Mouse (Mus musculus) heart, adult 2 months (tissue): ENCODE measurements around the gene Adgrf1. TPM values are rescaled to one million over a fixed set of nuclear protein-coding genes. Genes with fewer than 3 reads are reported as not detected.

Source experiments
- DNase-seq, 2 experiments: peaks; one replicate each; pipeline ENCODE4 v3.0.0; 2021
- H3K27ac ChIP-seq: fragments of 200-600 bp; 2 replicates; pipeline ENCODE4 v1.8.1; 2022
- H3K27me3 ChIP-seq: fragments of 200-500 bp; 2 replicates; pipeline ENCODE4 v1.6.1; 2012; ENCODE audit warnings: mild to moderate bottlenecking, low read length, inconsistent platforms, mixed read lengths; ENCODE audit not compliant: control insufficient read depth, insufficient read depth
- H3K36me3 ChIP-seq: fragments of 200-500 bp; 2 replicates; pipeline ENCODE4 v1.6.1; 2012; ENCODE audit warnings: low read length, inconsistent platforms; ENCODE audit not compliant: control insufficient read depth, insufficient read depth
- H3K4me1 ChIP-seq: fragments of 200-500 bp; 2 replicates; pipeline ENCODE4 v1.6.1; 2011; ENCODE audit warnings: low read length; ENCODE audit not compliant: control insufficient read depth, insufficient read depth
- H3K4me3 ChIP-seq: fragments of 200-600 bp; 2 replicates; pipeline ENCODE4 v1.8.1; 2022
- H3K79me2 ChIP-seq: fragments of 200-500 bp; replicated peaks from 2 replicates; pipeline ENCODE4 v1.6.1; 2012; ENCODE audit warnings: mild to moderate bottlenecking, inconsistent platforms, low read length, moderate library complexity, mixed read lengths; ENCODE audit not compliant: control insufficient read depth, insufficient read depth
- H3K9ac ChIP-seq: fragments of 200-500 bp; 2 replicates; pipeline ENCODE4 v1.6.1; 2012; ENCODE audit warnings: low read depth, mild to moderate bottlenecking, control low read depth, inconsistent platforms, low read length, mixed read lengths
- CTCF ChIP-seq: fragments of 200-600 bp; IDR thresholded peaks from 2 replicates; pipeline ENCODE4 v1.8.1; 2022; ENCODE audit warnings: antibody characterized with exemption, mild to moderate bottlenecking, moderate library complexity
- EP300 ChIP-seq: fragments of 200-500 bp; IDR thresholded peaks from 2 replicates; pipeline ENCODE4 v1.6.1; 2011; ENCODE audit warnings: low read depth, low read length, control low read depth; ENCODE audit not compliant: insufficient read depth
- POLR2A ChIP-seq: fragments of 200-500 bp; IDR thresholded peaks from 2 replicates; pipeline ENCODE4 v1.6.1; 2011; ENCODE audit warnings: mild to moderate bottlenecking, low read depth, low read length, control low read depth; ENCODE audit not compliant: insufficient read depth
- WGBS: fragments of 180-500 bp; shearing (Covaris S2); methylation state at CpG from one replicate; pipeline ENCODE4 v1.1.7; 2018; 5-methylcytosine and 5-hydroxymethylcytosine counted together
- intact Hi-C: fragments of 180-260 bp; cut with DNase I; formaldehyde crosslinking; loops from one replicate; pipeline ENCODE4 v1.15.1; 2025
- polyA plus RNA-seq: library from polyadenylated mRNA; depleted of rRNA; stranded (reverse); fragments of >200 nt; gene quantifications from 2 replicates; pipeline ENCODE4 v1.2.3, GENCODE M21; 2012
- total RNA-seq, 2 experiments: library from RNA; stranded (reverse); gene quantifications; 2 replicates each; pipeline ENCODE4 v1.2.3; 2021

Gene Adgrf1
- total and polyA plus RNA-seq, 3 experiments: 0.02 TPM; not detected in 2

DNA sequence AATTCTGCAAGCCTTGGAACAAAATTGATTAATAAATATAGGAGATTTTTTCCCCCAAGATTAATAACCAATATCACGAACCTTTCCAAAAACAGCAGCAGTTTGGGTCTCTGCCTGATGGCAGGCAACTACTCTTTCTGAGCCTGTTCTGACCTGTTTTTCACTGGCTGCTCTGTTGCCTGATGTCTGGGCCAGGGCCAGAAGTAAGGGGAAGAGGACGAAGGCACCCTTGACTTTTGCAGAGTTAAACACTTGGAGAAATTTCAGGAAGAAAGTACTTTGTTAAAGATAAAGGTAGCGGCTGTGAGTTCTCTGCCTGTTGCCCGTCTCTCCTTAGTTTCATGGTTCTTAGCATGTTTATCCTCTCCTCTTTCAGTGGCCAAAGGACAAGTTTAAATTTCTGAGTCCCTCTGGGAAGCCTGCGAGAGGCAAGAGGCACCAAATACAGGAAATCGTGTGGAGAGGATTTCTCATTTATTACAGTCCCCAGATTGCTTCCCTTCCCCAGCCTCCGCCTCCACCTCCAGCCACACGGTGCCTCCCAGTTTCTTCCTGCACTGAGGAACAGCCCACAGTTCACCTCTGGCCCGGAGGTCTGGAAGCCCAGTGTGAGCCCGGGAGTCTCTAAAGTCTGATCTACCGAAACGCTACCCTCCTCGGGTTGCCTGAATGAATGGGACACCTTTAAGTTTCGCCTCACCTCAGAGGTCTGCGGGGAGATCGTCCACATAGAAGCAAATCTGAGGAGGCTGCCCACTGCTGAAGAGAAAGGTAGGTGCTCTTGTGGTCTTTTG, 89.9 kb downstream of the Adgrf1 start, which contains the start of gene Adgrf5:
Gene Adgrf5 (plus strand): TSS at position 626 of the 794 bp plus-strand sequence.
- H3K27ac ChIP-seq: peak within 1 kb of the TSS; percentile 88
- intact Hi-C loops: loop anchor here (2.0 to 5.0 kb wide), 5 partner anchors 17 to 72 kb away; no protein-coding TSS in a partner anchor
- H3K4me1 ChIP-seq: peaks cover 6% of the 10 kb centered on the region
- H3K79me2 ChIP-seq: no peaks in the 10 kb centered on the region
- peaks cover 7% of the 10 kb centered on the region; the same call in 1 of the 2 replicates for H3K36me3 ChIP-seq
- 0 out of 2 replicates have a peak, but pooled peaks have one; percentile 11 for TF ChIP-seq CTCF
- TF ChIP-seq EP300: peak; percentile 80
- peak; percentile 90 for TF ChIP-seq POLR2A
- peak within 1 kb of the TSS; percentile 69 for H3K9ac ChIP-seq
- WGBS: 19% methylated on average over 16 of the region's 16 CpGs
- no peaks in the 10 kb centered on the region for H3K27me3 ChIP-seq
- peak within 1 kb of the TSS; percentile 53 for H3K4me3 ChIP-seq
- peak; percentile 72 to 82 for DNase-seq

GRCm38 (mm10) chr17:43361021-43361420, 90.9 kb downstream of the Adgrf1 start:
- intact Hi-C loops: loop anchor here (2.0 to 5.0 kb wide), 5 partner anchors 16 to 71 kb away; no protein-coding TSS in a partner anchor
- H3K79me2 ChIP-seq: no peaks in the 10 kb centered on the region
- WGBS: 45% methylated on average over 11 of the region's 11 CpGs
- DNase-seq: no peak
- H3K9ac ChIP-seq: peak overlapping the region; percentile 69
- H3K4me3 ChIP-seq: peak overlapping the region; percentile 53
- TF ChIP-seq CTCF: no peak
- no peak for TF ChIP-seq EP300
- no peak for TF ChIP-seq POLR2A
- H3K36me3 ChIP-seq: peaks cover 12% of the 10 kb centered on the region
- no peaks in the 10 kb centered on the region for H3K27me3 ChIP-seq
- H3K27ac ChIP-seq: peak overlapping the region; percentile 88
- H3K4me1 ChIP-seq: peaks cover 10% of the 10 kb centered on the region

DNA sequence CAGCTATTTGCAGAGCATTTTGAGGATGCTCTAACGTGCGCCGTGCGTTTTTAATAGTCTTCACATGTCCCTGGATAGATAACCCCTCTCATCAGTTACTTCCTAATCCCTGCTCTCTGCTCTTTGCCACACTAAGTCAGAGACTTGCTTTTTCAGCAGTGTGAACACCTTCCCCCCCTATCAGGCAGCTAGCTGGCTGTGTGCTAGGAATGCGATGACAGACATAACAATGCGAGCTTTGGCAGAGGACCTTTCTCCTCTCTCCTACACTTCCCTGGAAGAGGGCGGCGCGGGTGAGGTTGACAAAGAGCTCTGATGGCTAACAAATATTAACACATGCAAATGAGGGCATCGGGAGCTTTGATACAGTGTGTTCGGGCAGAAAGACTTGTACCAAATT, 92.2 kb downstream of the Adgrf1 start:
- H3K27ac ChIP-seq: peak overlapping the region; percentile 88
- H3K36me3 ChIP-seq: peaks cover 17% of the 10 kb centered on the region
- peak in 1 of 2 experiments; percentile 48 for DNase-seq
- H3K9ac ChIP-seq: peak overlapping the region; percentile 63
- no peaks in the 10 kb centered on the region for H3K27me3 ChIP-seq
- peak overlapping the region; percentile 53 for H3K4me3 ChIP-seq
- H3K79me2 ChIP-seq: no peaks in the 10 kb centered on the region
- intact Hi-C loops: loop anchor here (5.0 kb wide), 1 partner anchor 70 kb away; no protein-coding TSS in a partner anchor
- WGBS: 20% methylated on average over 11 of the region's 11 CpGs
- TF ChIP-seq EP300: peak; percentile 85; the same call in 1 of the 2 replicates
- TF ChIP-seq POLR2A: peak; percentile 84
- no peak for TF ChIP-seq CTCF
- H3K4me1 ChIP-seq: peaks cover 10% of the 10 kb centered on the region

GRCm38 (mm10) chr17:43362881-43363280, 92.8 kb downstream of the Adgrf1 start:
- no peak for TF ChIP-seq EP300
- no peak for TF ChIP-seq POLR2A
- no peak for TF ChIP-seq CTCF
- H3K4me3 ChIP-seq: peak overlapping the region; percentile 51
- WGBS: 39% methylated on average over 6 of the region's 6 CpGs
- H3K9ac ChIP-seq: peak overlapping the region; percentile 55
- H3K27me3 ChIP-seq: no peaks in the 10 kb centered on the region
- peak in 1 of 2 experiments; percentile 14 for DNase-seq
- H3K79me2 ChIP-seq: no peaks in the 10 kb centered on the region
- H3K4me1 ChIP-seq: peaks cover 14% of the 10 kb centered on the region
- peaks cover 22% of the 10 kb centered on the region for H3K36me3 ChIP-seq
- intact Hi-C loops: loop anchor here (5.0 kb wide), 1 partner anchor 69 kb away; no protein-coding TSS in a partner anchor
- peak overlapping the region; percentile 88 for H3K27ac ChIP-seq

DNA sequence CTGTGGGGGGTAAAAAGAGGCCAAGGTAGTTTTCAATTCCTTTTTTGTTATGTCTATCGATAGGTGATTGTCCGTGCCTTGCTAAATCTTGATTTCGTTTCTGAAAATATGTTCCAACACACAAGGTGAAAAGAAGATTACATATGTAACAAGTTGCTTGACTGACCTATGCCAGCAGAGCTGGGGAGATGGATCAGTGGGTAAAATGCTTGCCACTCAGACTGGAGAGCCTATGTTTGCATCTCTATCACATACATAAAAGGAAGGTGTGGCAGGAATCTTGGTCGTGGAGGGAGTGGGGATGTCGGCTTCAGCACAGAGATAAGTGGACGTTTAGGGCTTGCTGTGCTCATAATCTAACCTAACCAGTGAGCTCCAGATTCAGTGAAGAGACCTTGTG, 93.8 kb downstream of the Adgrf1 start:
- TF ChIP-seq POLR2A (no peak), CTCF (no peak), EP300 (no peak)
- no peak for DNase-seq
- intact Hi-C loops: loop anchor here (5.0 kb wide), 1 partner anchor 68 kb away; no protein-coding TSS in a partner anchor
- Histone ChIP-seq H3K36me3 (peaks cover 26% of the 10 kb centered on the region), H3K4me3 (no peak overlapping the region; the same call in 1 of the 2 replicates), H3K27me3 (no peaks in the 10 kb centered on the region), H3K27ac (peak overlapping the region; percentile 88), H3K9ac (peak overlapping the region; percentile 38; the same call in 1 of the 2 replicates), H3K79me2 (no peaks in the 10 kb centered on the region), H3K4me1 (peaks cover 18% of the 10 kb centered on the region)
- WGBS: 52% methylated on average over 6 of the region's 6 CpGs
